Mouse (Mus musculus): ENCODE measurements around the gene Olfr837.

DNA sequence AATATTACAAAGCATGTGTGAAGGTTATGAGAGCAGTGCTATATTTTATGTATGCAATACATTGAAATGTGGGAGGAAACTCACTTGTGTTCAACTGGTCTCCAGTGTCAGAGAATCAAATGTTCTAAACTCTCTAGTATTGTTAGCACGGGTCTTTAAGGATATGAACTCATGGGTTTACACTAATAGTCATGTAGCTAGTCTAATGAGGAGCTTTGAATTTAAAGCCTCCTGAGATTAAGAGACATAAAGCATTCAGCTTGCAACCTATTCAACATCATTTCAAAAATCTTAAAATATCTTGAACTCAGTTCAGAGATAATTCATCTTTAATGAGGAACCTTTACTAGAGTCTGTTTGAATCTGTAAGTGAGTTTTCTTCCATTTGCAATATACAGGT, at the start of gene Olfr837:
- TF ChIP-seq CTCF (IDR thresholded peaks at IDR 0.05; ENCODE audit: extremely low read depth, insufficient read depth, insufficient read length, insufficient replicate concordance) (no peak), POLR2A (IDR thresholded peaks at IDR 0.05; ENCODE audit: low read depth, low read length) (no peak)

All from spleen, adult 2 months (tissue).